Mouse (Mus musculus) testis, adult 10 weeks (tissue): Measurements from ENCODE around the gene Gm11939. TPM values are rescaled to one million over a fixed set of nuclear protein-coding genes. Genes with fewer than 3 reads are reported as not detected.

Experiments used
- polyA plus RNA-seq: library from polyadenylated mRNA; stranded (reverse); fragments of 350-450 nt; fragmentation: Illumina TruSeq; extraction: RNeasy Lipid Tissue Mini Kit (QIAGEN cat#74804); gene quantifications from one replicate; pipeline ENCODE4 v1.2.3, GENCODE M21; 2014; ENCODE audit warnings: low read depth, low replicate concordance

Gm11939 gene
- not detected for polyA plus RNA-seq

DNA sequence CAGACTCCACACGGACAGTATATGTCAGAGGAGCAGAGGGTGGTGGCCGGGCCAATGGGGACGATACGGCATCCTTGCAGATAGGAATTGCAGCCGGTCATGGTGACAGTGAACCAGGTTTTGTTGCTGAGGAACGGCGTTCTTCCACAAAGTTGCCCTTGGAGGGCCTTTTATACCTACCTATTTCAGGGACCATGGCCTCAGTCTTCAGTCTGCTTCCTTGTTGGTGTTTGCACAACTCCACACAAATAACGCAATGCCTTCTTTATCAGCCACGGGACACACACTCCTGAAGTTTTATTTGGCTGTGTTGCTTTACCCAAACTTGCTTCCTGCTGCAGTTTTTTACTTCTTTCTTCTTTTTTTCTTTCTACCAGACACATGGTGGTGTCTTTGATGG, at the start of gene Gm11939:
Gm11939 (minus strand) TSS at position 101 of the 400 bp plus-strand sequence.

DNA sequence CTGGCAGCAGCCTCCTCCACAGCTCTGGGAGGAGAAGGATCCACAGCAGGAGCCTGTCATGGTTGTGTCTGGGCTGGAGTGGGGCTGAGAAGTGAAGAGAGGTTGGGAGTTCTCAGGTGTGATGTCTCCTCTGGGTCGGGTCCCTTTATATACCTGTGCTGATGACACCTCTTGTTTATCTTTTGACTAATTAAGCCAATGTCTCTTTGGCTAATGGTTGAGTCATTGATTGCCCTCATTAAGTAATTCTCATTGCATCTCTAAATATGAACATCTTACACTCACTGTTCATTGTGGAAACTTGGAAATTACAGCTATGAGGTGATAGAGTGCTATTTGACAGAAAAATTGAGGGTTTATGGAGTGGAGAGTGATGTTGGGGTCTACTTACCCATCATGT, 43.9 kb upstream of the Gm11939 start, which contains the start of gene Gm11938:
Gm11938 (minus strand) TSS at position 101 of the 400 bp plus-strand sequence.

DNA sequence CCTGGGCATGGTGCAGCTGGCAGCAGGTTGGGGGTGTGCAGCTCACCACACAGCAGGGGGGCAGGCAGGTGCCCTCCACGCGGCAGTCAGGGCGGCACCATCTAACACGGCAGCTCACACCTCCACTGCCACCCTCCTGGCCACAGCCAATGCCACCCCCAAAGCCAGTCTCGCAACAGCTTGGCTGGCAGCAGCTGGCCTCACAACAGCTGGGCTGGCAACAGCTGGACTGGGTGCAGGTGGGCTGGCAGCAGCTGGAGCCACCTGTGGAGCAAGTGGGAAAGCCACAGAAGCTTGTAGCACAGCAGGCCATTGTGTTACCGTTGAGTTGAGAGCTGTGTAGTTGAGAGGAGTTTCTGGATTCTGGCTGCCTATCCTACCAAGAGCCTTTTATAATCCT, 38.5 kb upstream of the Gm11939 start, which contains the start of gene Krtap9-3:
Krtap9-3 (minus strand) TSS at position 364 of the 400 bp plus-strand sequence.

DNA sequence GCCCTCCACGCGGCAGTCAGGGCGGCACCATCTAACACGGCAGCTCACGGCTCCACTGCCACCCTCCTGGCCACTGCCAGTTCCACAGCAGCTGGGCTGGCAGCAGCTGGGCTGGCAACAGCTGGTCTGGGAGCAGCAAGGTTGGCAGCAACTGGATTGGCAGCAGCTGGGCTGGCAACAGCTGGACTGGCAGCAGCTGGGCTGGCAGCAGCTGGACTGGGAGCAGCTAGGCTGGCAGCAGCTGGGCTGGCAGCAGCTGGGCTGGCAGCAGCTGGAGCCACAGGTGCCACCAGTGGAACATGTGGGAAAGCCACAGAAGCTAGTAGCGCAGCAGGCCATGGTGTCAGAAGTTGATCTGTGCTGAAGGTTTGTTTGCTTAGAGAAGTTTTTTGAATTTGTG, 31.7 kb upstream of the Gm11939 start, which contains the start of gene Krtap1-3:
Krtap1-3 (minus strand) TSS at position 359 of the 400 bp plus-strand sequence.

DNA sequence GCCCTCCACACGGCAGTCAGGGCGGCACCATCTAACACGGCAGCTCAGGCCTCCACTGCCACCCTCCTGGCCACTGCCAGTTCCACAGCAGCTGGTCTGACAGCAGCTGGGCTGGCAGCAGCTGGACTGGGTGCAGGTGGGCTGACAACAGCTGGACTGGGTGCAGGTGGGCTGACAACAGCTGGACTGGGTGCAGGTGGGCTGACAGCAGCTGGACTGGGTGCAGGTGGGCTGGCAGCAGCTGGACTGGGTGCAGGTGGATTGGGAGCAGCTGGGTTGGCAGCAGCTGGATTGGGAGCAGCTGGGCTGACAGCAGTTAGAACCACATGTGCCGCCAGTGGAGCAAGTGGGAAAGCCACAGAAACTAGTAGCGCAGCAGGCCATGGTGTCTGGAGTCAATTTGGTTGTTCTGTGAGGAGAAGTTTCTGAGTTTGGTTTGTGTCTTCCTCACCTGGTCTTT, 24.0 kb upstream of the Gm11939 start, which contains the start of gene Krtap1-4:
Krtap1-4 (minus strand) TSS at position 410 of the 460 bp plus-strand sequence.

DNA sequence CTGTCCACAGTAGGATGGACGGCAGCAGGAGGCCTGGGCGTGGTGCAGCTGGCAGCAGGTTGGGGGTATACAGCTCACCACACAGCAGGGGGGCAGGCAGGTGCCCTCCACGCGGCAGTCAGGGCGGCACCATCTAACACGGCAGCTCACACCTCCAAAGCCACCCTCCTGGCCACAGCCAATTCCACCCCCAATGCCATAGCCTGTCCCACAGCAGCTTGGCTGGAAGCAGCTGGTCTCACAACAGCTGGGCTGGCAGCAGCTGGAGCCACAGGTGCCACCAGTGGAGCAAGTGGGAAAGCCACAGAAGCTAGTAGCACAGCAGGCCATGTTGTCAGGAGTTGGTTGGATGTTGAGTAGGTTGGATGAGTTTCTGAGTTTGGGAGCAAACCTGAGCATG, 21.4 kb upstream of the Gm11939 start, which contains the start of gene Krtap1-5:
Krtap1-5 (minus strand) TSS at position 381 of the 400 bp plus-strand sequence.

DNA sequence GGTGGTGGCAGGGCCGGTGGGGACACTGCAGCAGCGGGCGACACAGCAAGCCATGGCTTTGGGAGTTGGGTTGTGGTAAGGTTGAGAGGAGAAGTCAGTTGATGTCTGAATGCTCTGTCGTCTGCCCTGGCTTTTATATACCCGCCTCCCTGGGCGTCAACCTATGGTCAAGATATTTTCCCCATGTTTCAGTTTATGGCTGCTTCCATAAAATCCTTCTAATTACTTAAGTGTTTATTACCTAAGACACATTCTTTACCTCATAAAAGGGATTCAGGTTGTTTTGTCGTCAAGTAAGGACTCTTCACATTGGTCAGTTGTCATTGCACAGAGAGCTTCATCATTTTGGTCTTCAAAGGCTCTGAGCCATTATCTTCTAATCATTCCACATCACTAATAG, 7.3 kb upstream of the Gm11939 start, which contains the start of gene Krtap3-1:
Krtap3-1 (minus strand) TSS at position 101 of the 400 bp plus-strand sequence.

DNA sequence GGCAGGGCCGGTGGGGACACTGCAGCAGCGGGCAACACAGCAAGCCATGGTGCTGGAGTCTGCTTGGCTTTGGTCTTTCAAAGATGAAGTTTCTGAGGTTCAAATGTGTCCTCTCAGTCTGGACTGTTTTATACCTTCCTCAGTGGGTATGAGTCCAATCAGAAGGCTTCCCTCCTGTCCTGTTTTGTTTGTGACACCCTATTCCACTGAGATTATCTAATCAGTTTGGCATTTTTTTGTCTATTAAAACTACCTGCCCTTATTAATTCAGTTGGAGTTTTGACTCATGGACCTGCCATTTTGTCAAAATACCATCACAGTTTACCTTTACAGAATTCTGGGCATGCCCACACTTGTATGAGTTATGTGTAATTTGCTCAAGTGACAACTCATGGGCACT, 2.5 kb downstream of the Gm11939 start, which contains the start of gene Krtap3-2:
Krtap3-2 (minus strand) TSS at position 101 of the 400 bp plus-strand sequence.

DNA sequence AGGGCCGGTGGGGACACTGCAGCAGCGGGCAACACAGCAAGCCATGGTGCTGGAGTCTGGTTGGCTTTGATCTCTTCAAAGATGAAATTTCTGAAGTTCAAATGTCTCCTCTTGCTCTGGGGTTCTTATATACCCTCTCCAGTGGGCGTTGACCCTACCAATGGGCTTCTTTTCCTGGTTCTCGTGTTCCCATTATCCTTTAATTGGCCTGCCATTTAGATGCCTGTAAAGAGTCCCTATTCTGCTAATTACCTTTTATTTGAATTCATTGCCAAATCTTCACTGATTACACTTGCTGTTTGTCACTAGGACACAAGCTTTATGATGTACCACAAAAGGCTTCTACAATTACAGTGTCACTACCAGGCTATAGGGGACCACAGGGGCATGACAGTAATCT, 8.5 kb downstream of the Gm11939 start, which contains the start of gene Krtap3-3:
Krtap3-3 (minus strand) TSS at position 101 of the 400 bp plus-strand sequence.

DNA sequence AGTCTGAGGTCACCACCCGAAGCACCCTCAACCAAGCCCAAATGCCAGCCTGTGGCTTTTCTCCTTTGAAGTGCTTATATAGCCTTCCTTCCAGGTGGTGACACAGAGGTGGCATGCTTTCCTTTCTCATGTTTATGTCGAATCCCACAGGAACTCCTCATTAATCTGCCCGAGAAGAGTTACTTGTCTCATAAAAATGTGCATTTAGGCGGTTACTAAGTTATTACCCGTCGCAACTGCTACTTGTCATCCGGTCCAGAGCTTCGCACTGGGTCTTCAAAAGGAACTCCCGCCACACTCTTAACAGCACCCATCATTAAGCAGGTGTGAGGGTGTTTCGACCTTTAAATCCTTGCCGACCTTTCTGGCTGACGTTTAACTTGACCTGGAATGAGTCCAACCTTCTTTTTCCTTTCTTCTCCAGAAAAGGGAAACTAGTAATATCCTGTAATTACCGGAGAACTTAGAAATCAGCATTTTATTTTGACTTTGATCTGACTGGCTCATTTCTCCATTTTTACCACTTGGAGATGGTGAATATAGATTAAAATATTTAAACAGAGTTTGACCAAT, 37.9 kb downstream of the Gm11939 start, which contains the start of gene Krt39:
Krt39 (minus strand) TSS at position 51 of the 573 bp plus-strand sequence.

Other genes starting within 250 kb of the Gm11939 start
- not detected for gene Krt25, start 236.5 kb downstream of the Gm11939 start, polyA plus RNA-seq
- 0.25 TPM for gene Krt26, start 221.5 kb downstream of the Gm11939 start, polyA plus RNA-seq
- gene Krt27, start 208.4 kb downstream of the Gm11939 start, polyA plus RNA-seq, result not detected
- gene Krt28, start 184.6 kb downstream of the Gm11939 start, polyA plus RNA-seq, result not detected
- 9.5 TPM for gene Krt10, start 170.1 kb downstream of the Gm11939 start, polyA plus RNA-seq
- not detected for gene Krt12, start 137.2 kb downstream of the Gm11939 start, polyA plus RNA-seq
- gene Krt20, start 121.3 kb downstream of the Gm11939 start, polyA plus RNA-seq, result 0.31 TPM
- gene Krt23, start 66.3 kb downstream of the Gm11939 start, polyA plus RNA-seq, result 0.35 TPM
- gene Krt39, start 38.1 kb downstream of the Gm11939 start, polyA plus RNA-seq, result not detected
- gene Krt40, start 16.3 kb downstream of the Gm11939 start, polyA plus RNA-seq, result not detected
- gene Krtap3-3, start 8.6 kb downstream of the Gm11939 start, polyA plus RNA-seq, result not detected
- gene Krtap3-2, start 2.6 kb downstream of the Gm11939 start, polyA plus RNA-seq, result not detected
- gene Krtap3-1, start 7.2 kb upstream of the Gm11939 start, polyA plus RNA-seq, result not detected
- gene Krtap1-5, start 21.6 kb upstream of the Gm11939 start, polyA plus RNA-seq, result not detected
- not detected for gene Krtap1-4, start 24.2 kb upstream of the Gm11939 start, polyA plus RNA-seq
- not detected for gene Krtap1-3, start 31.9 kb upstream of the Gm11939 start, polyA plus RNA-seq
- gene Krtap9-3, start 38.6 kb upstream of the Gm11939 start, polyA plus RNA-seq, result not detected
- not detected for gene Gm11938, start 43.8 kb upstream of the Gm11939 start, polyA plus RNA-seq
- not detected for gene Gm11937, start 50.7 kb upstream of the Gm11939 start, polyA plus RNA-seq
- not detected for gene Krtap2-4, start 55.4 kb upstream of the Gm11939 start, polyA plus RNA-seq
- gene Gm11562, start 61.0 kb upstream of the Gm11939 start, polyA plus RNA-seq, result not detected
- not detected for gene Krtap4-1, start 68.8 kb upstream of the Gm11939 start, polyA plus RNA-seq
- not detected for gene Krtap4-2, start 75.6 kb upstream of the Gm11939 start, polyA plus RNA-seq
- gene Krtap4-7, start 84.6 kb upstream of the Gm11939 start, polyA plus RNA-seq, result not detected
- not detected for gene Gm11555, start 90.8 kb upstream of the Gm11939 start, polyA plus RNA-seq
- not detected for gene Gm11563, start 99.5 kb upstream of the Gm11939 start, polyA plus RNA-seq
- gene Krtap4-6, start 106.5 kb upstream of the Gm11939 start, polyA plus RNA-seq, result not detected
- not detected for gene Gm14190, start 131.3 kb upstream of the Gm11939 start, polyA plus RNA-seq
- not detected for gene Gm14180, start 174.8 kb upstream of the Gm11939 start, polyA plus RNA-seq
- not detected for gene Gm11595, start 213.4 kb upstream of the Gm11939 start, polyA plus RNA-seq
- gene Krtap4-8, start 221.2 kb upstream of the Gm11939 start, polyA plus RNA-seq, result not detected
- gene Krtap4-9, start 225.7 kb upstream of the Gm11939 start, polyA plus RNA-seq, result not detected
- not detected for gene Gm11596, start 234.0 kb upstream of the Gm11939 start, polyA plus RNA-seq
- not detected for gene Gm11569, start 239.5 kb upstream of the Gm11939 start, polyA plus RNA-seq
- not detected for gene Gm11554, start 245.0 kb upstream of the Gm11939 start, polyA plus RNA-seq